13 mouse cellular contexts compared by ENCODE assay signal in the genomic region with DNA sequence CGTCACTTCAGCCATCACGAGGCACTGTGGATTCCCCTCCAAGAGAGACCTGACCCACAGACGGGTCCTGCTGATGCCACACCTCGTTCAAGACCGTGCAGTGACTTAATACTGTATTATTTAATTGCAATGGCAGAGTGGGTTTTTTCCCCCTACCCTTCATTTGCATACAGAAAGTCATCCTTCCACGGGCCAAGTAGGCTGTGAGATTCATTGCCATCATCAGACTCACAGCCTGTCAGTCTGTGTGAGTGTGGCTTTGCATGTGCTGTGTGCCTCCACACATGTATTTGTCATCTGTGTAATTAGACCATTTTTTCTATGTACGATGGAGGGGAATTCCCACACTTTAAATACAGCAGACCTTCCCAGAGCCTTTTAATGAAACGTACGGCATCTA. TPM values are rescaled to one million over a fixed set of nuclear protein-coding genes. Genes with fewer than 3 reads are reported as not detected.
DNase-seq lines count a peak whose midpoint lies in the region; ATAC-seq lines count a peak whose summit lies in the region.
"Had no signal": no experiment of that assay in that cellular context is flagged by ENCODE, and none has a peak within 500 bp of the region (broad histone marks: within the 10 kb centered on the region; RNA-seq: fewer than 3 reads in every experiment).

No protein-coding gene starts in this region.

- no peak overlapping the region for H3K4me3 ChIP-seq in hindbrain, embryonic 12.5 days
- no peak overlapping the region for H3K4me3 ChIP-seq in hindbrain, embryonic 10.5 days
- no peak overlapping the region for H3K4me3 ChIP-seq in embryonic facial prominence, embryonic 13.5 days
- H3K4me3 ChIP-seq in midbrain, embryonic 13.5 days (replicated peaks), result peak overlapping the region; percentile 34
- H3K4me3 ChIP-seq: megakaryocyte, embryonic 14.5 days had no signal

- WGBS in hindbrain, embryonic 12.5 days, result 74% methylated on average over 9 of the region's 9 CpGs
- WGBS in hindbrain, embryonic 10.5 days, result 84% methylated on average over 9 of the region's 9 CpGs
- 75% methylated on average over 9 of the region's 9 CpGs for WGBS in embryonic facial prominence, embryonic 13.5 days
- WGBS in midbrain, embryonic 13.5 days, result 80% methylated on average over 9 of the region's 9 CpGs

- peaks cover 12% of the 10 kb centered on the region for H3K4me1 ChIP-seq in hindbrain, embryonic 12.5 days
- peaks cover 14% of the 10 kb centered on the region for H3K4me1 ChIP-seq in hindbrain, embryonic 10.5 days (replicated peaks)
- H3K4me1 ChIP-seq in embryonic facial prominence, embryonic 13.5 days, result peaks cover 13% of the 10 kb centered on the region
- peaks cover 25% of the 10 kb centered on the region for H3K4me1 ChIP-seq in midbrain, embryonic 13.5 days (replicated peaks)

- peak overlapping the region; percentile 44; the same call in 1 of the 2 replicates for H3K4me2 ChIP-seq in hindbrain, embryonic 12.5 days (replicated peaks)
- 0 out of 2 replicates have a peak overlapping the region, but pooled peaks have one; percentile 0 for H3K4me2 ChIP-seq in embryonic facial prominence, embryonic 13.5 days
- H3K4me2 ChIP-seq in midbrain, embryonic 13.5 days (replicated peaks), result peak overlapping the region; percentile 51

- no peak overlapping the region for H3K9ac ChIP-seq in hindbrain, embryonic 12.5 days
- no peak overlapping the region for H3K9ac ChIP-seq in embryonic facial prominence, embryonic 13.5 days
- peak overlapping the region; percentile 43 for H3K9ac ChIP-seq in midbrain, embryonic 13.5 days (replicated peaks)

- no peak for ATAC-seq in hindbrain, embryonic 12.5 days (ENCODE audit: low FRiP score)
- no peak for ATAC-seq in embryonic facial prominence, embryonic 13.5 days (ENCODE audit: insufficient number of reproducible peaks, insufficient read depth, low FRiP score, low TSS enrichment, low read depth)
- no peak for ATAC-seq in midbrain, embryonic 13.5 days

- no peak overlapping the region for H3K27ac ChIP-seq in hindbrain, embryonic 12.5 days
- no peak overlapping the region for H3K27ac ChIP-seq in hindbrain, embryonic 10.5 days
- H3K27ac ChIP-seq in embryonic facial prominence, embryonic 13.5 days, result no peak overlapping the region
- H3K27ac ChIP-seq in midbrain, embryonic 13.5 days, result peak overlapping the region; percentile 35; the same call in 1 of the 2 replicates
- H3K27ac ChIP-seq: intestine, embryonic 15.5 days had no signal

- H3K27me3 ChIP-seq in hindbrain, embryonic 12.5 days, result no peaks in the 10 kb centered on the region
- 0 out of 2 replicates have a peak, but pooled peaks cover 4% of the 10 kb centered on the region for H3K27me3 ChIP-seq in hindbrain, embryonic 10.5 days (ENCODE audit: insufficient read depth, poor library complexity, severe bottlenecking)
- H3K27me3 ChIP-seq in embryonic facial prominence, embryonic 13.5 days, result no peaks in the 10 kb centered on the region
- H3K27me3 ChIP-seq in midbrain, embryonic 13.5 days, result no peaks in the 10 kb centered on the region
- H3K27me3 ChIP-seq: intestine, embryonic 15.5 days had no signal

- H3K9me3 ChIP-seq in hindbrain, embryonic 12.5 days (replicated peaks), result no peaks in the 10 kb centered on the region
- no peaks in the 10 kb centered on the region; the same call in 1 of the 2 replicates for H3K9me3 ChIP-seq in hindbrain, embryonic 10.5 days
- peaks cover 4% of the 10 kb centered on the region; the same call in 1 of the 2 replicates for H3K9me3 ChIP-seq in embryonic facial prominence, embryonic 13.5 days
- no peaks in the 10 kb centered on the region for H3K9me3 ChIP-seq in midbrain, embryonic 13.5 days
- H3K9me3 ChIP-seq: intestine, embryonic 15.5 days had no signal

- no peak for DNase-seq in hindbrain, embryonic 10.5 days (ENCODE audit: low spot score)
- DNase-seq in CD4-positive, CD25-positive, alpha-beta regulatory T cell, adult 2 months (ENCODE audit: low read depth, low spot score), result peak; percentile 76
- DNase-seq in urinary bladder, adult 18-20 months (ENCODE audit: low spot score in 2 of 2), result no peak
- no peak for DNase-seq in adrenal gland, postnatal 25 days
- DNase-seq in heart, postnatal 4 days, result no peak
- DNase-seq: cerebellum, adult 2 months; kidney, postnatal 4 days; lung, embryonic 14.5 days had no signal

- H3K36me3 ChIP-seq in hindbrain, embryonic 12.5 days, result no peaks in the 10 kb centered on the region
- no peaks in the 10 kb centered on the region for H3K36me3 ChIP-seq in hindbrain, embryonic 10.5 days
- no peaks in the 10 kb centered on the region for H3K36me3 ChIP-seq in embryonic facial prominence, embryonic 13.5 days
- no peaks in the 10 kb centered on the region for H3K36me3 ChIP-seq in midbrain, embryonic 13.5 days
- H3K36me3 ChIP-seq: intestine, embryonic 15.5 days had no signal

RNA-seq across cellular contexts. Expression of gene Ankrd55, which starts 1.1 kb away (rescaled TPM):
- polyA plus RNA-seq in hindbrain, embryonic 12.5 days (2016; fragmentation: Nextera tagmentation; extraction: Ambion mirVana), result 2.4 and 2.5 TPM in 2 replicates
- 0.68 and 1.9 TPM in 2 replicates for polyA plus RNA-seq in hindbrain, embryonic 10.5 days (2016; fragmentation: Nextera tagmentation; extraction: Ambion mirVana)
- 1.1 and 1.2 TPM in 2 replicates for polyA plus RNA-seq in embryonic facial prominence, embryonic 13.5 days (2015; fragmentation: Nextera tagmentation; extraction: Ambion mirVana)
- 3.6 and 3.9 TPM in 2 replicates for polyA plus RNA-seq in midbrain, embryonic 13.5 days (2015; fragmentation: Nextera tagmentation; extraction: Ambion mirVana)
- 12.2 and 23.4 TPM in 2 replicates for total RNA-seq in adrenal gland, postnatal 25 days (2021)
- not detected for total RNA-seq in heart, postnatal 4 days (2021)

Comparison
In these comparisons a context has a peak if more than half of its experiments do, and no peak if none do; other contexts are left out.
1. H3K4me2 ChIP-seq: peak in every context shown above with its lines; median percentile 51 in midbrain, embryonic 13.5 days; 44 in hindbrain, embryonic 12.5 days; 0 in embryonic facial prominence, embryonic 13.5 days.